Mouse (Mus musculus) spleen, adult 2 months (tissue): Measurements from ENCODE around the gene Rnf32.

Source experiments
- CTCF ChIP-seq: fragments of 200-500 bp; IDR thresholded peaks from 2 replicates; pipeline ENCODE4 v1.5.1; 2011; ENCODE audit warnings: mild to moderate bottlenecking, inconsistent platforms; ENCODE audit not compliant: insufficient read depth, insufficient read length, insufficient replicate concordance; ENCODE audit errors: extremely low read depth
- POLR2A ChIP-seq: fragments of 200-500 bp; IDR thresholded peaks from 2 replicates; pipeline ENCODE4 v1.6.1; 2011; ENCODE audit warnings: low read depth, low read length, inconsistent platforms

DNA sequence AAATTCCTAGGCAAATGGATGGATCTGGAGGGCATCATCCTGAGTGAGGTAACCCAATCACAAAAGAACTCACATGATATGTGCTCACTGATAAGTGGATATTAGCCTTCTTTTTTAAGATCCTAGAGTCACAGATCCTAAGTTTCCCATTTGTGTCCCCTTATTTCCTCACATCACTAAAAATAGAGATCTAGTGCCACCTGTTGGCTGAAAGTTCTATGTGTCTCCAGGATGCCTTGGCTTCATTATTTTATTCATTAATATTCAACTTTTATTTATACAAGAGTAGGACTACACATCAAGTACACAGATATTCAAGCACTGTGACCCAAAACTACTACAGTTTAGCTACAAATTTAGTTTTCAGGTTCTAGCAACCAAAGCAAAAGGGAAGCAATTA lies 79.0 kb downstream of the Rnf32 start:
- TF ChIP-seq CTCF (no peak), POLR2A (no peak)
